Mouse (Mus musculus) kidney, adult 18-20 months (tissue): Measurements from ENCODE around the gene Gpr33.

Experiments
- DNase-seq: peaks from one replicate; pipeline ENCODE4 v3.0.0; 2021

Gene Gpr33

DNA sequence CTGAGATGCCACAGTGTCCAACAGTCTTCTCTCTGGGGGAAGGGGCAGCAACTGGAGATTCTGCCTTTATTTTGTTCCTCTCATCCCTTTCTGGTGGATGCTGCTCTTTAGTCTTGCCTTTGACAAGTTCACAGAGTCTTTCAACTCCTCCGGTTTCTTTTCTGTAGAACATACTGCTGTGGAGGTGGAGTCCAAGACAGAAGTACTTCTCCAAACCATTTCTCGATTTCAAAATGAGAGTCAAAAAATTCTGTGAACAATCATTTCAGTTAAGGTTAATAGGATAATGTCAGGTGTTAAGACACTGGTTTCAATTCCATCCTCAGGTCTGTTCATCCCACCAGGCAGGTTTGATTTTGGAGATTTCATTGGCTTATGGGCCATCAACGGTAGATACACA is at the start of gene Gpr33:
Gene Gpr33 (minus strand): TSS at position 101 of the 400 bp plus-strand sequence.
- no peak for DNase-seq

DNA sequence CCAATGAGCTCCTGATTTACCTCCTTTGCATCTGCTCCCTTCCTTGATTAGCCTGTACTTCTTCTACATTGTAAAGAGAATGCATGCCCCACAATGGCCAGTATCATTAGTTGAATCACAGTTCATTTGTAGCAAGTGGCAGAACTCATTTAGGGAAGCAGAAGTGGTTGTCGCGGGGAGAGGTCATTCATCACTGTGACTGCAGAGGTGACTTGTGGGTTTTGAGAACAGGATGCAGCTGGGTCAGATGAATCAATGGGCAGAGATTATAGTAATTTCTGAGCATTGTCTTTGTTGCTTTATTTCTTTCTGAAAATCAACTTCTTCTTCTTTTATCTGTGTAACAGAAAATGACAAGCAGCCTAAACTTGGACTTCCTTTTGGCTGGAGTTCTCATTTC is 21.5 kb upstream of the Gpr33 start:
- no peak for DNase-seq

- DNase-seq, result no peak
These were observed 18.5 kb upstream of the Gpr33 start for GRCm38 (mm10) chr12:52046371-52046770.

GRCm38 (mm10) chr12:52042818-52043336 is 15.0 kb upstream of the Gpr33 start:
- DNase-seq, result peak; percentile 6

- no peak for DNase-seq
These were observed 10.5 kb upstream of the Gpr33 start for GRCm38 (mm10) chr12:52038352-52038751.

- DNase-seq, result no peak
These were observed 7.1 kb upstream of the Gpr33 start for GRCm38 (mm10) chr12:52034956-52035355.

DNA sequence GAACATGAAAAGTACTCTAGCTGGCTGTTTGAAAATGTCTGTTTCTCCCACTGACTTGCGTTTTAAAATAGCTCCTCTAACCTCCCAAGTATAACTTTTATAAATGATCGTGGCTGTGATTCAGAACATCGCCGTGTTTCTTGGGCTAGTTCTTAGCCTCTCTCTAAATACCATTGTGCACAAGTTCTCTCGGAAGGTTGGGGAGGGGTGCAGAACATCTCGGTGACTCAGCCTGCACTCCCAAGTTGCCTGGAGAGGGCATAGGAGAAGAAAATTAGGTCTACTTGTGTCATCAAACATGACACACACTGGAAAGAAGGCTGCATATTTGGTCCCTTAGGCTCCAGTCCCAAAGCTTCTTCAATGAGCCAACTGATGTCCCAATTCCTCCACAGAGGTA is 4.4 kb upstream of the Gpr33 start:
- DNase-seq, result no peak

DNA sequence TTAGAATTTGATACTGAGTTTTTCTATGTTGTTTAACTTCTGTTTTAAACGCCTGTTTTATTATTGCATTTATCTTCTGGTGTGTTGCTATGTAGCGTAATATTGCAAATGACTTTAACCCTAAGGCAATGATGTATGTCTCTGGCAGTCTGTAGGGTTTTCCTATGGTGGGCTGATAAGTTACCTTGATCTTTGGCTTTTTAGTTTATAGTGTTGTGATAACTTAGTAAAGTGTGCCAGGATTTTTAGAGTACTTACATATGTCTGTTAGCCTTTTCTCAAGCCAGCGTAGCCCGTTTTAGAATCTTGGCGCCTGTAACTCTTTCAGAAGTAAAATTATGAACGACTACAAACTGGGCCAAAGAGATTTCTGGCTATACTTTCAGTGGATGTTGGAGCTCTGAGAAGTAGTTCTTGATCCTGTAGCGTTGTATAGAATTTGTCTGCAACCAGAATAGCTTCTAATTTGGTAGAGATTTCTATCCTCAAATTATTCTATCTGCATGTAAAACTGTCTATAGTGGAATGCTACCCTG is 13.3 kb downstream of the Gpr33 start:
- DNase-seq, result no peak

- no peak for DNase-seq
These were observed 13.8 kb downstream of the Gpr33 start for GRCm38 (mm10) chr12:52014044-52014443.

GRCm38 (mm10) chr12:52013274-52013673 is 14.6 kb downstream of the Gpr33 start:
- DNase-seq, result no peak

DNA sequence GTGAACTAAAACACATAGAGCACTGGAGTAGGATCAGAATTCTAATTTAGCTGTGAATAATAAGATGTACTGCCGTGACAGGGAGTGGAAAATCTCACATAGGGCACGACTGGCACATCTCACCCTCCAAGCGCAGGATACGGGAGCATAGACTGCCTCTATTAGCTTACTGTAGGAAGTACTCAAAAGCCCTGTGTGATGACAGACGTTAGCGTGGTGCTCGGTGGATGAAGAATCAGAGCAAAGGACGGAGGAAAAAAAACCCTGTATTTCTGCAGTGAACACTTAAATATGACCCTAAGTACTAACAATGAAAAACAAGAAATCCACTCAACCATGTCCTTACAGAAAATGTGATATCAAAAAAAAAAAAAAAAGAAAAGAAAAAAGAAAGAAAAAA is 15.7 kb downstream of the Gpr33 start:
- DNase-seq, result no peak

DNA sequence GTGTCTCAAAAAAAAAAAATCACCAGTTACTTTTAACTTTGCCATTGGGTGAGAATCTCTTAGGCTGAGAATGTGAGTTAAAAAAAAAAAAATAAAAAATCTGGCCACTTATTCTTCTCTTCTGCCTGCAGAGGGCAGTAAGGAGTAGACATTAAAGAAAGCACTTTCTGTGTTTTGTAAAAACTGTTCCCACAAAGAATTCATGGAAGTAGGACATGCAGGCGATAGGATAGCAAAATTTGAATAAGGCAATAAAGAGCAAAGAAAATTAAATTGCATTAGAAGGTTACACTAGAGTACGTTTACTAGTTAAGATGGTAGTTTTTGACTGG is 17.3 kb downstream of the Gpr33 start:
- DNase-seq, result no peak

- DNase-seq, result no peak
These were observed 17.8 kb downstream of the Gpr33 start for GRCm38 (mm10) chr12:52009928-52010629.

- DNase-seq, result no peak
These were observed 21.2 kb downstream of the Gpr33 start for GRCm38 (mm10) chr12:52006633-52006994.

DNA sequence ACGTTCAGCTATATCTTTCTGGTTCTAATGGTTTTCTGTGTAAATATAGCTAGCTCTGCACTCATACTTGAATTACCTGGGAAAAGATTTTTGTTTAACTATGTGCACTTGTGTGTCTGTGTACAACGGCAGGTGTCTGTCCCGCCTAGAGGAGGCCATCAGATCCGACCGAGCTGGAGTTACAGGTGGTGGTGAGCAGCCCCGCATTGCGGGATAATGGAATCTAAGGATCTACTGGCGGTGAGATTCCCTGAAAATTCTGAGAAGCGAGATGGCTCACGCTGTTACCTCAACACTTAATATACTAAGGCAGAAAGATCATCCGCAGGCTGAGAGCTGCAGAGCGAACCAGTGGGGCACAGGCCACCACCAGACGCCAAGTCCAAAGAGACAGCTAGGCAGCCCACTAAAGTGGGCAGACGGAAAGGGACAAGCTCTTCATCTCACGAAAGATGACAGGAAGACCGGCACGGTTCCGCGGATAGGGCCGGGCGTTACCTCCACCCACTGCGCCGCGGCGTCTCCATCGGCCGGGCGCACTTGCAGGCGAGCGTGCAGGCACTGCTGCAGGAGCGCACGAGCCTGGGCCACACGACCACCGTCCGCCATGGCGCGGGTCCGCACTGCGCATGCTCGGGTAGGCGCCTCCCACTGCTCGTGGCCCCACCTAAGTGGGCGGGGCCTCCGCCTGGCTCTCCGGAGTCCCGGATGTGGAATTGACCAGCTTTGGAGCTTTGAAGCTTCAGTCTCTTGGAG is 21.8 kb downstream of the Gpr33 start, which contains the start of gene Dtd2:
Gene Dtd2 (minus strand): TSS at position 625 of the 756 bp plus-strand sequence.
- peak; percentile 90 for DNase-seq

DNA sequence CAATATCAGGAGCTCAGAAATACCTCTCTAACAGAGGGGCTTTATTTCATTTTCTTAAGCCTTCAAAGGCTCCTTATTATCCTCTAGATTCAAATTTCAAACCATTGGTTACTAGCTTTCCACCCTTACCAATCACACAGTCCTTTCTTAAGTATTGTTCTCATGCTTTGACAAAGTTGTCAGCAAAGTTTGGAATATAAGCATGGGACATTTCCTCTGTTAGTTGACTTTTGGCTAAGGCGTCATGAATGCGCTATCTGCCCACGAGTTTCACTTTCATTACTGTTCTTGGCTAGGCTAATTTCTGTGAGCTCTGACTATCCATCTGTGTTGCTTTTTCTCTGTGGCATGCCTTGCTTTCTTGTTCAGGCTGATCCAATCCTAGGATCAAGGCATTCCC is 25.1 kb downstream of the Gpr33 start:
- no peak for DNase-seq

DNA sequence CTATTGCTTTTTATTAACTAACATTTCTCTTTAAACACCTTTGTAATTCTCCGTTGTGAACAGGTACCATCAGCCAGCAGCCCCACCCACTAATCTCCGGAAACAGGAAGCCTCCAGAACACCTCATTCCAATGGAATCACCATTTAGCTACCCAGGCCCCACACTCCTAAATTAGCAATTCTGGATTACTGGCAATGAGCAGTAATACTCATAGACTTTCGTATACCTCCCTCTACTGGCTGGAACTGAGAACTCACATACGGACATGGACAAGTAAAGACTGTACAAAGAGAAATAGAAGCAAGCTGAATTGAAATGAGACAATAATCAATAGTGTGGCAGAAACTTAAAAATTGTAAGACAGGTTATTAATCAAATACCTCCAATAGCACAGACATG is 26.3 kb downstream of the Gpr33 start:
- DNase-seq, result peak; percentile 33

GRCm38 (mm10) chr12:51998366-51998932 is 29.4 kb downstream of the Gpr33 start:
- no peak for DNase-seq

- DNase-seq, result no peak
These were observed 31.9 kb downstream of the Gpr33 start for GRCm38 (mm10) chr12:51995738-51996536.

GRCm38 (mm10) chr12:51990629-51991028 is 37.2 kb downstream of the Gpr33 start:
- no peak for DNase-seq

- DNase-seq, result no peak
These were observed 39.3 kb downstream of the Gpr33 start for GRCm38 (mm10) chr12:51988536-51988935.

DNA sequence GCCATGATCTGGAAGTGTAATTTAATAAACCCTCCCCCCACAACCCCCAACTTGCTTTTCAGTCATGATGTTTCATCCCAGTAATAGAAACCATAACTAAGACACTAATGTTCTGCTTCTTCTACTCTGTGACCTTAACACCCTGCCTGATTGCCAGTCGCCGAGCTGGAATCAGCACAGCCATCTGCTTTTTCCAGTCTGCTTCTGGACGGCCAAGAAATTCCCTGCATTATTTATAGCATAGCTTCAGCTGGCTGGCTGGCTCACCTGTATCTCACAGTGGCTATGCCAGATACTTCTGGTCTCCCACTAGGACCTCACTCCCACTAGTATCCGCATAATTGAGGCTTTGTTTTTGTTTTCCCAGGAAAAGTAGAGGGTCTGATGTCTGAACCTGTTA is 42.0 kb downstream of the Gpr33 start:
- DNase-seq, result no peak
